Mouse (Mus musculus) layer of hippocampus, postnatal 10 days (tissue): ENCODE results near the gene Sv2b. TPM values are rescaled to one million over a fixed set of nuclear protein-coding genes. Genes with fewer than 3 reads are reported as not detected.
"Not testable (repeated sequence)": the region's sequence is repeated elsewhere in the genome, so short reads cannot be mapped to it uniquely, and the experiment has no call there.

Experiments used
- DNase-seq, 2 experiments: peaks; one replicate each; pipeline ENCODE4 v3.0.0; 2021; ENCODE audit warnings: low spot score in 2 of 2
- total RNA-seq, 2 experiments: library from RNA; stranded (reverse); gene quantifications; 2 replicates each; pipeline ENCODE4 v1.2.3; 2021

Gene Sv2b
- total RNA-seq, 2 experiments from 2014 or later = 230 to 237 TPM

GRCm38 (mm10) chr7:75220786-75221185, 88.3 kb downstream of the Sv2b start:
- no peak for DNase-seq

DNA sequence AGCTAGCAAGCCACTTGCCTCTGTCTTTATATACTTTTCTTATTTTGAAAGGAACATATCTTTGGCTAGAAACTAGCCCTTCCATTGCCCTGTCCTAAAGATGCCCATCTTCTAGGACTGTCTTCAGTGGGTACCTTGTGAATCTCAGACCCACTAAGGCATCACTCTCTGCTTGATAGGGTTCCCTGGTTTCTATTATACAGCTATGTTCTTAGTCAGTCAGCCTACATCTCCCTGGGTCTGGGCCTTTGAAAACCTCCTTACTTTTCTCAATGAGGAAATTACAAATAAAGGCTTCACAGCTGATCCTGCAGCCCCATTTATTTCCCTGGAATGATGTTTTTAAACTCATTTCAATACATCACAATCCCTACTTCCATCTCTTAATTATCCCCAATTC, 88.8 kb downstream of the Sv2b start:
- no peak for DNase-seq

- no peak for DNase-seq
Measured at GRCm38 (mm10) chr7:75216180-75216579, 92.9 kb downstream of the Sv2b start.

DNA sequence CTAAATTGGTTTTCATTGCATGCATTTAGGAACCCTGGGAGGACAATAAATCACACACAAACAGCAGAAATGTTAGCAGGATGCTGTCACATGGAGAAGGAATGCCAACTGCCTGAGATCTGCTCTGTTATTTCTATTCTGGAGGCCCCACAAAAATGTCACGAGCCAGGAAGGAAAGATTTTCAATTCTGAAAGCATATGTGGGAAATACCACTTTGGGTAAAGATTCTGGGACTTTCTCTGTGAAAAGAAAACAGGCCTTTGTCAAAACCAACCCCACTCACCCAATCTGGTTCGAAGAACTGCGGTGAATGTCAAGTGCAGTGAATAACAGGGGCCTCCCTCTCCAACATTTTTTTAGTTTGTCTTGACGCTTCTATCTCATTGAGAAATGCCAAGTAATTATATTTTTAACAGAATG, 99.8 kb downstream of the Sv2b start:
- no peak for DNase-seq

- DNase-seq = no peak
Measured at GRCm38 (mm10) chr7:75207965-75208644, 101.0 kb downstream of the Sv2b start.

DNA sequence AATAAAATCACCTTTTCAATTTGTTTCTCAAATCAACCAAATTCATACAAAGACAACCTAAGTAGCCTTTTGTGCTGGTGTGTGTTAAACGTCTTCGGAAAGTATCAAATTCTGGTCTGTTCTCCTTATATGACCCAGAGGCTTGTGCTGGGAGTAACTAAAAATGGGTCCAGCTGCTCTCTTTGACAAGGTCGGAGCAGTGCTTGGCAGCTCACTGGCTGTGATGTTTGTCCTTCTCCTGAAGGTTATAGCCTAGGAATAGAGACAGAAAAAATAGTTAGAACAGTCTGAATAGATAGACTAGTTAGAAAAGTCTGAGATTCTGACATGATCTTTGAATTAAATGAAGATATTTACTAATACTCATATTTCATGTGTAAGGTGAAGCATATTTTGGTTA, 102.4 kb downstream of the Sv2b start:
- DNase-seq = no peak

DNA sequence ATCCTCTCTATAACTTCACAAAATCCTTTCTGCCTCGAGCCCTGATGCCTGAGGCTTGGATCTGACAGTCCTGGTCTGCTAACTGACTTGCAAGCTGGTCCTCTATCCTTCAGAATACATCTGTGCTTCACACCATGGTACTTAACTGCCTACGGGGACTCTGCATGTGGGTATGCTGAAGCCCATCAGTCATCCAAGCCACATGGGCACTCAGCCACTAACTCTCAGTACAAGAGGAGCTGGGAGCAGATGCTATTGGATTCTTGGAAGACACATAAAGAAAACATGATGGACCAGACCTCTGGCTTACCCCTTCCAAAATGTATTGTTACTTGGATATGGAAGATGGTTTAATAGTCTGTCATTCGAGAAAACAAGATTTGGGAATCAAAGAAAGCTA, 103.7 kb downstream of the Sv2b start:
- DNase-seq = no peak

DNA sequence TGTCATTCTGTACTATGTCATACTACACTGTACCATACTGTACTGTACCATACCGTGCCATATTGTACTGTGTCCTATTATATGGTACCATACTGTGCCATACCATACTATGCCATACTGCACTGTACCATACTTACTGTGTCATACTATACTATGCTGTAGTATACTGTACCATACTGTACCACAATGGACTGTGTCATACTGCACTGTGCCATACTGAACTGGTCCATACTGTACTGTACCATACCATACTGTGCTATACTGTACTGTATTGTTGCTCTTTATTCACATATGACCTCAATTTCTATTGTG, 114.2 kb downstream of the Sv2b start:
- not testable (repeated sequence) for DNase-seq

- no peak for DNase-seq
Measured at GRCm38 (mm10) chr7:75194158-75194918, 114.7 kb downstream of the Sv2b start.

- DNase-seq = no peak
Measured at GRCm38 (mm10) chr7:75190192-75190591, 118.9 kb downstream of the Sv2b start.

DNA sequence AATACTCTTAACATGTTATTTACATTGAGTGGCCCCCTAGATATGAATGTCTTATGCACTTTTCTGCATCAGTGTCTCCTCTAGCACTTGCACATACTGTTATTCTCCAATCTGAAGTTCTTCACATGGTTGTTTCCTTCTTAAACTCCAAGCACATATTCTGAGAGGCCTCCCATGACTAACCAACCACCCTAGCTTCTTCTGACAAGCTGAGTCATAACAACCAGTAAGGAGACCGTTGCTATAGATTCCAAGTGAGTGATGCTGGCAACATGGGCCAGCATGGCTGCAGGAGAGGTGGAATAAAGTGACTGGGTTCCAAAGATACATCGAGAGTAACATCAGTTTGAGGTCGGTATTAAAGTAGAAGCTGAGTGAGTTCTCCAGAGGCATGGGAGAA, 134.0 kb downstream of the Sv2b start:
- no peak for DNase-seq

- no peak for DNase-seq
Measured at GRCm38 (mm10) chr7:75167481-75167880, 141.6 kb downstream of the Sv2b start.

DNA sequence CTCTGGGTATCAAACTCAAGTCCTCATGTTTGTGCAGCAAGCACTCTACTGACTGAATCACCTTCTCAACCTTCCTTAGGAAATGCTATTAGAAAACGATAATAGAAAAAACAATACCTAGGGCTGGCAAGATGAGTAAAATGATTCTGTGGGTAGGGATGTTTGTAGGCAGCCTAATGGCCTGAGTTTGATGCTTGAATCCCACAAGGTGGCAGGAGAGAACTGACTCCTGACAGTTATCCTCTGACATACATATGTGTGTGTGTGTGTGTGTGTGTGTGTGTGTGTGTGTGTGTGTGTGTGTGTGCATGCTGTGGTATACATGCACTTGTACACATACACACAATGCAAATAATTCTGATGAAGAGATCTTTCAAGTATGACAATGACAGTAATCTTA, 161.9 kb downstream of the Sv2b start:
- no peak for DNase-seq

DNA sequence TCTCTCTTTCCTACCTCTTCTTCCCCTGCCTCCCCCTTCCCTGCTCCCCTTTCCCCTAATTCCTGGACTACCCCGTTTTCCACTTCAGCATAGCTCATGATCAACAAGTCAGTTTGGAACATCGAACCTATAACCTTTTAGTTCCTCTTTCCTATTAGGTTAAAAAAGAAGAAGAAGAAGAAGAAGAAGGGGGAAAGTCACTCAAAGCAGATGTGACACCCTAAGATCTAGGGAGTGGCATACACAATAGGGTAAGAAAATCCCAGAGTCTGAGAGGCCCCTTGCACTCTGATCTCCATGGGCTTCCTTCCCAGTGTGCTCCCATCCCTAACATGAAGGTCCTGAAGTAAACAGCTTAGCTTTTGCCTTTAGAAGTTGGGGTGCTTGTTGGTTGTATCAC, 166.3 kb downstream of the Sv2b start:
- no peak for DNase-seq

GRCm38 (mm10) chr7:75141919-75142700, 167.0 kb downstream of the Sv2b start:
- peak in 1 of 2 experiments; percentile 23 for DNase-seq

- DNase-seq = no peak
Measured at GRCm38 (mm10) chr7:75139306-75139705, 169.8 kb downstream of the Sv2b start.

DNA sequence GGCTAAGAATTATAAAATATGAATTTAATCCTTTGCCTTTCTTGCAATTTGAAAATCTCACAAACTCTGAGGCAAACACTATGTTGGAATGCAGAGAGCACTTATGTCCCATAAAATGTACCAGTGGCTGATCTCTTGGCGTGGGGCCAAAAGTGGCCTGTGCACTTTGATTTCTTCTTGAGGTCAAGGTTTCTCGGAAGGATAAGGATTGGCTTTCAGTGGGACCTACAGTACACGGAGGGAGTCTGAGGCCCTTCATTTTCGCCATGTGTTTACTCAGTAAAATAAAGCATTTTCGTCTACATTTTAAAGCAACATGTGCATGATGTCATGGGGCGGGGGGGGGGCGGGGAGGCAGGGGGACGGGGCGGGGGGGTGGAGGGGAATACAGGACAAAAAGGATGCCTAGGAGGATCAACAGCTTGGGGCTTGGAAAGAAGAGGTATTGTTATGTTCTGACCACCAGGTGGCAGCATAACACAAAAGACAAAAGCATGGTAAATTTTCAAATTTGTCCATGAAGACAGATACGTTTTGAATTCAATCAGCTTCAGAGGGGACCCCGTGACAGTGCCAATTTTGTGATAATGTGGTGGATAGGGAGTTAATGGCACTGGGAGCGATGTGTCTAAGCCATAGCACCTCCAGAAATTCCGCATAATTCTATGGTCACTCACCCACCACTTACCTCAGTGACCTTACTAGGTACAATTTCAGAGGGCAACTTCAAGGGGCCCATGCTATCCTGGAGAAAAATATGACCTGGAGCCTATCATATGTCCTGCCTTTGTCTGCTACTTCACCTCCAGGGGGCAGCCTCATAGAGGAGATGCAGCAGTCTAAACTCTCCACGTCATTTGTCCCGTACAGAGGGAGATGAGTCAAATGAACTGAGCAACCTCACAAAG, 174.1 kb downstream of the Sv2b start:
- DNase-seq = peak; percentile 45 to 56

GRCm38 (mm10) chr7:75128036-75128435, 181.0 kb downstream of the Sv2b start:
- no peak for DNase-seq

GRCm38 (mm10) chr7:75124067-75124466, 185.0 kb downstream of the Sv2b start:
- DNase-seq = no peak

GRCm38 (mm10) chr7:75118022-75118673, 190.9 kb downstream of the Sv2b start:
- DNase-seq = peak; percentile 32 to 47

GRCm38 (mm10) chr7:75110689-75111088, 198.4 kb downstream of the Sv2b start:
- peak in 1 of 2 experiments; percentile 37 for DNase-seq
